Mouse (Mus musculus): ENCODE measurements at regions not wholly inside any gene's neighbourhood (a gene's known extent, or its start where the extent isn't known, plus 50 kb on each side); places are given as distances from the start of the nearest gene placed in this dataset.

- ATAC-seq (ENCODE audit: poor library complexity, severe bottlenecking): no peak
Observed at GRCm38 (mm10) chr13:43724161-43724560, 60.4 kb upstream of the Cd83 start.

GRCm38 (mm10) chr13:43725698-43726097, 58.9 kb upstream of the Cd83 start:
- ATAC-seq (ENCODE audit: poor library complexity, severe bottlenecking): peak; percentile 52; the same call in 1 of the 2 replicates

- no peak for ATAC-seq (ENCODE audit: poor library complexity, severe bottlenecking)
Observed at GRCm38 (mm10) chr13:43726895-43727341, 57.7 kb upstream of the Cd83 start.

GRCm38 (mm10) chr13:43729617-43730016, 55.0 kb upstream of the Cd83 start:
- ATAC-seq (ENCODE audit: poor library complexity, severe bottlenecking): no peak

- no peak for ATAC-seq (ENCODE audit: poor library complexity, severe bottlenecking)
Observed at GRCm38 (mm10) chr13:43733061-43733460, 51.5 kb upstream of the Cd83 start.

- ATAC-seq (ENCODE audit: poor library complexity, severe bottlenecking): no peak
Observed at GRCm38 (mm10) chr13:43734641-43735040, 49.9 kb upstream of the Cd83 start.
